Mouse (Mus musculus) E14TG2a.4 (cell line): ENCODE data around the gene Col11a2.

ENCODE experiments used
- CTCF ChIP-seq: conservative IDR thresholded peaks from 2 replicates; pipeline ENCODE4 v1.5.1; 2014; ENCODE audit warnings: low read length
- NANOG ChIP-seq: IDR thresholded peaks from 2 replicates; pipeline ENCODE4 v1.6.1; 2014; ENCODE audit warnings: borderline replicate concordance, low read length, mixed read lengths
- POU5F1 ChIP-seq: IDR thresholded peaks from 2 replicates; pipeline ENCODE4 v1.6.1; 2014; ENCODE audit warnings: low read length, borderline replicate concordance

DNA sequence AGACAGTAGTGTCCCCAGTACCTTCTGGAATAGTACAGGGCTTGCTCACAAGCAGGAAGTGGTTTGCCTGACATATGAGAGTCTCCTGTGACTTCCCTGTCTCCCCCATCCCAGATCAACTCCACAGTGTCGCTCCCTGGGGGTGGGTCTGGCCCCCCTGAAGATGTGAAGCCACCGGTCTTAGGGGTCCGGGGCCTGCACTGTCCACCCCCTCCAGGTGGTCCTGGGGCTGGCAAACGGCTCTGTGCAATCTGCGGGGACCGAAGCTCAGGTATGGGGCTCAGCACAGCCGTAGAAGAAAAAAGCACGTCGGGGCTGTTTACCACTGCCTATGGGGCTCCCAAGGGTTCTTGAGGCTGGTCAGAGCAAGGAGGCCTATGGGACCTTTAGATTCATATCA lies 5.8 kb upstream of the Col11a2 start:
- TF ChIP-seq CTCF (no peak), NANOG (no peak), POU5F1 (no peak)
